Mouse (Mus musculus): ENCODE results near the gene Tmf1. TPM values are rescaled to one million over a fixed set of nuclear protein-coding genes. Genes with fewer than 3 reads are reported as not detected.

Tmf1 gene
- polyA plus RNA-seq, 3 experiments from 2014 or later: 44.3 to 55.2 (median 54.8) TPM

GRCm38 (mm10) chr6:97202477-97202876 lies 23.6 kb upstream of the Tmf1 start:
- no peak for ATAC-seq

- ATAC-seq: no peak
Observed at GRCm38 (mm10) chr6:97200437-97200836, 21.5 kb upstream of the Tmf1 start.

GRCm38 (mm10) chr6:97179367-97179828 lies 476 bp upstream of the Tmf1 start:
- ATAC-seq: peak; percentile 42

- ATAC-seq: no peak
Observed at GRCm38 (mm10) chr6:97175716-97176115, 3.2 kb downstream of the Tmf1 start.

- no peak for ATAC-seq
Observed at GRCm38 (mm10) chr6:97150156-97150555, 28.8 kb downstream of the Tmf1 start.

GRCm38 (mm10) chr6:97149721-97150120 lies 29.2 kb downstream of the Tmf1 start:
- no peak for ATAC-seq

GRCm38 (mm10) chr6:97148383-97149251 lies 30.3 kb downstream of the Tmf1 start, which contains the start of gene Eogt:
Gene Eogt, minus strand, starts transcription at chr6:97149182.
- ATAC-seq: peak; percentile 91

GRCm38 (mm10) chr6:97147755-97148382 lies 31.1 kb downstream of the Tmf1 start:
- no peak for ATAC-seq

GRCm38 (mm10) chr6:97145156-97145555 lies 33.8 kb downstream of the Tmf1 start:
- ATAC-seq: no peak

GRCm38 (mm10) chr6:97144359-97144758 lies 34.6 kb downstream of the Tmf1 start:
- no peak for ATAC-seq

GRCm38 (mm10) chr6:97142611-97143010 lies 36.3 kb downstream of the Tmf1 start:
- no peak for ATAC-seq

- ATAC-seq: no peak
Observed at GRCm38 (mm10) chr6:97141811-97142210, 37.1 kb downstream of the Tmf1 start.

- no peak for ATAC-seq
Observed at GRCm38 (mm10) chr6:97132707-97133303, 46.1 kb downstream of the Tmf1 start.

- no peak for ATAC-seq
Observed at GRCm38 (mm10) chr6:97131808-97132207, 47.1 kb downstream of the Tmf1 start.

GRCm38 (mm10) chr6:97130979-97131378 lies 47.9 kb downstream of the Tmf1 start:
- no peak for ATAC-seq

- ATAC-seq: no peak
Observed at GRCm38 (mm10) chr6:97124336-97125010, 54.4 kb downstream of the Tmf1 start.

GRCm38 (mm10) chr6:97120922-97121321 lies 58.0 kb downstream of the Tmf1 start:
- ATAC-seq: no peak

GRCm38 (mm10) chr6:97118327-97118726 lies 60.6 kb downstream of the Tmf1 start:
- ATAC-seq: no peak

- no peak for ATAC-seq
Observed at GRCm38 (mm10) chr6:97116896-97117295, 62.0 kb downstream of the Tmf1 start.

GRCm38 (mm10) chr6:97114821-97115220 lies 64.1 kb downstream of the Tmf1 start:
- ATAC-seq: no peak

- ATAC-seq: no peak
Observed at GRCm38 (mm10) chr6:97112177-97112576, 66.7 kb downstream of the Tmf1 start.

GRCm38 (mm10) chr6:97106777-97107176 lies 72.1 kb downstream of the Tmf1 start:
- peak; percentile 56 for ATAC-seq

- no peak for ATAC-seq
Observed at GRCm38 (mm10) chr6:97106106-97106505, 72.8 kb downstream of the Tmf1 start.
